Mouse (Mus musculus): Measurements from ENCODE around the gene Lgals4. TPM values are rescaled to one million over a fixed set of nuclear protein-coding genes. Genes with fewer than 3 reads are reported as not detected.

Lgals4 gene
- polyA plus RNA-seq, 2 experiments, result 0.98 to 2.3 TPM

DNA sequence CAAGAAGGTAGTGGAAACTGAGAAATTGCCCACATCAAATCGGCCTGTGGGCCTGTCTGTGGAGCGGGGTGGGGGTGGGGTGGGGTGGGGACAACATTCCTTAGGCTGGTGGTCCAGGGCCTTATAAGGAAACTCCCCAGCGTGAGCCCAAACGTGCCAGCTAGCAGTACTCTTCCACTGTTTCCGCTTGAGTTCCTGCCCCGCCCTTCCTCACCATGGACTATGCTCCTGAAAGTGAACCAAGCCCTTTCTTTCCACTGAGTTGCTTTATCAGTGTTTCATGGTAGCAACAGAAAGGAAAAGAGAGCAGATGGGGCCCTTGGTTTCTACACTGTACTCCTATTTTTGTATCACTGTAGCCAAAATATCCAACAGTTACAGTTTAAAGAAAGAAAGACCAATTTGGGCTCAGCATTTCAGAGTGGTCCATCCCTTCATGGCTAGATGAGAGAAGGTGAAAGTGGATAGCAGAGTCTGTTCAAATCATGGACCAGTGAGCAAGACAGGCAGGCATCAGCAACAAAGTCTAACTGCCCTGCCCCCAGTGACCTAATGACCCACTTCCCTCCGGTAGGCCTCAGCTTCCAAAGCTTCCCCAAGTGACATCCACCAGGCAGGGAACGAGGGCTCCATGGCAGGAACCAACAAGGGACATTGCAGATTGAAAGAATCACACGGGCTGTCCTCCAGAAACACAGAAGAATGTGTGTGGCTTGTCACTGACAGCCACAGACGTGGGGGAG lies 30.6 kb upstream of the Lgals4 start:
- Histone ChIP-seq H3K27me3 (ENCODE audit: control insufficient read depth, insufficient read depth, low read length) (no peaks in the 10 kb centered on the region), H3K27ac (peak overlapping the region; percentile 0), H3K4me3 (ENCODE audit: insufficient read depth in 1 of 2, low read depth in 2 of 2, low read length in 2 of 2) (no peak overlapping the region), H3K9ac (replicated peaks) (no peak overlapping the region), H3K36me3 (replicated peaks; ENCODE audit: control insufficient read depth, insufficient read depth, low read depth) (no peaks in the 10 kb centered on the region), H3K4me2 (ENCODE audit: low read depth) (peak overlapping the region; percentile 25), H3K4me1 (replicated peaks; ENCODE audit: control insufficient read depth in 2 of 2, insufficient read depth in 2 of 2, low read length in 1 of 2) (peaks cover 25 to 32% of the 10 kb centered on the region in 2 experiments), H3K9me3 (ENCODE audit: control insufficient read depth, low read length) (no peaks in the 10 kb centered on the region)
- 11% methylated on average over 10 of the region's 10 CpGs for WGBS (ENCODE audit: insufficient replicate concordance)
- TF ChIP-seq EP300 (IDR thresholded peaks at IDR 0.05; ENCODE audit: low read depth), result no peak
- TF ChIP-seq CTCF (IDR thresholded peaks at IDR 0.05; ENCODE audit: low read depth), result no peak
- DNase-seq (ENCODE audit: low read depth in 3 of 3, low spot score in 3 of 3), result no peak
- ATAC-seq (ENCODE audit: insufficient read depth), result peak; percentile 47; the same call in 1 of the 2 replicates

DNA sequence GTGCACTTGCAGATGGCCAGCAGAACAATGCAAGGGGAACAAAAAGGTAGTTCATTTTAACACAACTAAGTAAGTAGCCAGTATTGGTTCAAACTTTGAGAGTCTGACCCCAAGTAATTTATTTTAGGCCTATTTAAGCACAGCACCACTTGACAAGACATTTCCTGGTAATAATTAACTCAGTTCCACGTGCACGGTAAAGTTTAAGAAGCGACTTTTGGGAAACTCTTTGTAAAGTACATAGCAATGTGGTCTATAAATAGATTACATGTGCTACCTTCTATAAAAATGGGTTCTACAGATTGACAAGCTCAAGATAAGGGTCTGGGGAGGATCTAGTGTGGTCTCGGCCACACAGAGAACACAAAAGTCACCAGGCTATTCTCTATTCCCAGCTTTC lies 29.9 kb upstream of the Lgals4 start:
- 26% methylated on average over 4 of the region's 4 CpGs for WGBS (ENCODE audit: insufficient replicate concordance)
- ATAC-seq (ENCODE audit: insufficient read depth), result no peak
- DNase-seq (ENCODE audit: low read depth in 3 of 3, low spot score in 3 of 3), result no peak
- peaks cover 28 to 37% of the 10 kb centered on the region in 2 experiments for H3K4me1 ChIP-seq (replicated peaks; ENCODE audit: control insufficient read depth in 2 of 2, insufficient read depth in 2 of 2, low read length in 1 of 2)
- no peaks in the 10 kb centered on the region for H3K9me3 ChIP-seq (ENCODE audit: control insufficient read depth, low read length)
- no peaks in the 10 kb centered on the region for H3K36me3 ChIP-seq (replicated peaks; ENCODE audit: control insufficient read depth, insufficient read depth, low read depth)
- TF ChIP-seq EP300 (IDR thresholded peaks at IDR 0.05; ENCODE audit: low read depth) (no peak), CTCF (IDR thresholded peaks at IDR 0.05; ENCODE audit: low read depth) (no peak)
- no peak overlapping the region for H3K4me3 ChIP-seq (ENCODE audit: insufficient read depth in 1 of 2, low read depth in 2 of 2, low read length in 2 of 2)
- H3K4me2 ChIP-seq (ENCODE audit: low read depth), result no peak overlapping the region
- no peak overlapping the region for H3K9ac ChIP-seq (replicated peaks)
- peak overlapping the region; percentile 0 for H3K27ac ChIP-seq
- H3K27me3 ChIP-seq (ENCODE audit: control insufficient read depth, insufficient read depth, low read length), result no peaks in the 10 kb centered on the region

DNA sequence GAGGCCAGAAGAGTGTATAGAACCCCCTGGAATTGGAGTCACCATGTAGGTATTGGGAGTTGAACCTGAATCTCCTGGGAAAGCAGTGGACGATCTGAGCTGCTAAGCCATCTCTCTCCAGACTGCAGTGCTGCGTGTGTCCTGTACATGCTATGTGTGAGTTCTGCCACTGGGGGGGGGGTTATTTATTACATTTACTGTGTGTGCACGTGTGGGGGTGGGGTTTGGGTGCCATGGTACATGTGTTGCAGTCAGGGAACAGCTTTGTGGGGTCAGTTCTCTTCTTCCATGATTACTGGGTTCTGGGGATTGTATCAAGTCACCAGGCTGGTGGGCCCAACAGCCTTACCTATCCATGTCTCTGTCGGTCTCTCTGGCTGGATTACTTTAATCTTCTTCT lies 26.8 kb upstream of the Lgals4 start:
- H3K9ac ChIP-seq (replicated peaks), result no peak overlapping the region
- H3K4me2 ChIP-seq (ENCODE audit: low read depth), result no peak overlapping the region
- ATAC-seq (ENCODE audit: insufficient read depth), result no peak
- 56% methylated on average over 4 of the region's 4 CpGs for WGBS (ENCODE audit: insufficient replicate concordance)
- no peak overlapping the region for H3K27ac ChIP-seq
- H3K36me3 ChIP-seq (replicated peaks; ENCODE audit: control insufficient read depth, insufficient read depth, low read depth), result peaks cover under 1% of the 10 kb centered on the region
- TF ChIP-seq CTCF (IDR thresholded peaks at IDR 0.05; ENCODE audit: low read depth) (peak; percentile 43), EP300 (IDR thresholded peaks at IDR 0.05; ENCODE audit: low read depth) (no peak)
- no peak overlapping the region for H3K4me3 ChIP-seq (ENCODE audit: insufficient read depth in 1 of 2, low read depth in 2 of 2, low read length in 2 of 2)
- no peaks in the 10 kb centered on the region for H3K9me3 ChIP-seq (ENCODE audit: control insufficient read depth, low read length)
- no peaks in the 10 kb centered on the region for H3K27me3 ChIP-seq (ENCODE audit: control insufficient read depth, insufficient read depth, low read length)
- H3K4me1 ChIP-seq (replicated peaks; ENCODE audit: control insufficient read depth in 2 of 2, insufficient read depth in 2 of 2, low read length in 1 of 2), result peaks cover 26 to 33% of the 10 kb centered on the region in 2 experiments
- no peak for DNase-seq (ENCODE audit: low read depth in 3 of 3, low spot score in 3 of 3)

GRCm38 (mm10) chr7:28807641-28808220 lies 25.9 kb upstream of the Lgals4 start:
- peak overlapping the region; percentile 76 for H3K9ac ChIP-seq (replicated peaks)
- ATAC-seq (ENCODE audit: insufficient read depth), result no peak
- no peaks in the 10 kb centered on the region for H3K9me3 ChIP-seq (ENCODE audit: control insufficient read depth, low read length)
- H3K36me3 ChIP-seq (replicated peaks; ENCODE audit: control insufficient read depth, insufficient read depth, low read depth), result peaks cover 9% of the 10 kb centered on the region
- H3K4me3 ChIP-seq (ENCODE audit: insufficient read depth in 1 of 2, low read depth in 2 of 2, low read length in 2 of 2), result peak overlapping the region in 1 of 2 experiments; percentile 67; a peak in 2 of 4 replicates
- TF ChIP-seq CTCF (IDR thresholded peaks at IDR 0.05; ENCODE audit: low read depth) (no peak), EP300 (IDR thresholded peaks at IDR 0.05; ENCODE audit: low read depth) (no peak)
- DNase-seq (ENCODE audit: low read depth in 3 of 3, low spot score in 3 of 3), result no peak
- WGBS (ENCODE audit: insufficient replicate concordance), result 53% methylated on average over 6 of the region's 8 CpGs
- peak overlapping the region; percentile 96 for H3K4me2 ChIP-seq (ENCODE audit: low read depth)
- no peaks in the 10 kb centered on the region for H3K27me3 ChIP-seq (ENCODE audit: control insufficient read depth, insufficient read depth, low read length)
- H3K4me1 ChIP-seq (replicated peaks; ENCODE audit: control insufficient read depth in 2 of 2, insufficient read depth in 2 of 2, low read length in 1 of 2), result peaks cover 26 to 32% of the 10 kb centered on the region in 2 experiments
- H3K27ac ChIP-seq, result peak overlapping the region; percentile 80

- peak within 1 kb of the TSS; percentile 80 for H3K27ac ChIP-seq
- H3K36me3 ChIP-seq (replicated peaks; ENCODE audit: control insufficient read depth, insufficient read depth, low read depth), result peaks cover 16% of the 10 kb centered on the region
- peak within 1 kb of the TSS; percentile 67 to 77 for H3K4me3 ChIP-seq (ENCODE audit: insufficient read depth in 1 of 2, low read depth in 2 of 2, low read length in 2 of 2)
- no peaks in the 10 kb centered on the region for H3K9me3 ChIP-seq (ENCODE audit: control insufficient read depth, low read length)
- 3% methylated on average over 35 of the region's 35 CpGs for WGBS (ENCODE audit: insufficient replicate concordance)
- no peaks in the 10 kb centered on the region for H3K27me3 ChIP-seq (ENCODE audit: control insufficient read depth, insufficient read depth, low read length)
- ATAC-seq (ENCODE audit: insufficient read depth), result no peak
- no peak for DNase-seq (ENCODE audit: low read depth in 3 of 3, low spot score in 3 of 3)
- peak within 1 kb of the TSS; percentile 76 for H3K9ac ChIP-seq (replicated peaks)
- peaks cover 25 to 33% of the 10 kb centered on the region in 2 experiments for H3K4me1 ChIP-seq (replicated peaks; ENCODE audit: control insufficient read depth in 2 of 2, insufficient read depth in 2 of 2, low read length in 1 of 2)
- TF ChIP-seq CTCF (IDR thresholded peaks at IDR 0.05; ENCODE audit: low read depth), result no peak
- no peak for TF ChIP-seq EP300 (IDR thresholded peaks at IDR 0.05; ENCODE audit: low read depth)
- peak within 1 kb of the TSS; percentile 96 for H3K4me2 ChIP-seq (ENCODE audit: low read depth)
Observed at GRCm38 (mm10) chr7:28808221-28808941, 25.3 kb upstream of the Lgals4 start, which contains the start of gene Hnrnpl. TSS of gene Hnrnpl (plus strand) at chr7:28808541.

All from liver, embryonic 14.5 days (tissue).